Mouse (Mus musculus) limb, embryonic 14.5 days (tissue): ENCODE results near the gene Neurod2. TPM values are rescaled to one million over a fixed set of nuclear protein-coding genes. Genes with fewer than 3 reads are reported as not detected.

Source experiments
- ATAC-seq: fragments of 200-750 bp; cut with Nextera tagmentation; 2 replicates; pipeline ENCODE4 v1.8.0; 2017; ENCODE audit warnings: low read depth, moderate number of reproducible peaks, moderate TSS enrichment; ENCODE audit not compliant: low FRiP score
- DNase-seq: peaks from one replicate; pipeline ENCODE4 v3.0.0-alpha.2; 2015; ENCODE audit warnings: low spot score
- H3K27ac ChIP-seq: fragments of 300-500 bp; sonication (generic); replicated peaks from 2 replicates; pipeline ENCODE4 v1.5.1; 2014; ENCODE audit warnings: low read depth, mild to moderate bottlenecking, low read length, moderate library complexity, mixed read lengths
- H3K27me3 ChIP-seq: fragments of 300-500 bp; sonication (generic); 2 replicates; pipeline ENCODE4 v1.6.1; 2014; ENCODE audit warnings: low read length, mixed read lengths; ENCODE audit not compliant: control insufficient read depth, insufficient read depth
- H3K36me3 ChIP-seq: fragments of 300-500 bp; sonication (generic); 2 replicates; pipeline ENCODE4 v1.6.1; 2014; ENCODE audit warnings: mild to moderate bottlenecking, low read length, moderate library complexity, mixed read lengths; ENCODE audit not compliant: control insufficient read depth, insufficient read depth
- H3K4me1 ChIP-seq: fragments of 300-500 bp; sonication (generic); 2 replicates; pipeline ENCODE4 v1.6.1; 2014; ENCODE audit warnings: antibody characterized with exemption, low read length, mixed read lengths; ENCODE audit not compliant: control insufficient read depth, insufficient read depth
- H3K4me2 ChIP-seq: fragments of 300-500 bp; sonication (generic); replicated peaks from 2 replicates; pipeline ENCODE4 v1.6.1; 2014; ENCODE audit warnings: low read depth, mild to moderate bottlenecking, low read length, moderate library complexity; ENCODE audit not compliant: severe bottlenecking
- H3K4me3 ChIP-seq: fragments of 300-500 bp; sonication (generic); replicated peaks from 2 replicates; pipeline ENCODE4 v1.5.1; 2014; ENCODE audit warnings: low read length
- H3K9ac ChIP-seq: fragments of 300-500 bp; sonication (generic); 2 replicates; pipeline ENCODE4 v1.6.1; 2014; ENCODE audit warnings: mild to moderate bottlenecking, low read depth, low read length, moderate library complexity; ENCODE audit not compliant: severe bottlenecking
- H3K9me3 ChIP-seq: fragments of 300-500 bp; sonication (generic); 2 replicates; pipeline ENCODE4 v1.6.1; 2016; ENCODE audit warnings: low read length; ENCODE audit not compliant: control insufficient read depth
- POLR2A ChIP-seq: fragments of 200-500 bp; IDR thresholded peaks from 2 replicates; pipeline ENCODE4 v1.8.0; 2012; ENCODE audit warnings: inconsistent platforms, mild to moderate bottlenecking, moderate library complexity, borderline replicate concordance; ENCODE audit not compliant: insufficient read depth, insufficient read length; ENCODE audit errors: extremely low read depth
- WGBS: fragments of 180-500 bp; shearing (Covaris S2); extraction: QIAGEN DNeasy Blood & Tissue Kit; methylation state at CpG from one replicate; pipeline ENCODE4 v1.1.7; 2014; 5-methylcytosine and 5-hydroxymethylcytosine counted together
- polyA plus RNA-seq, 2 experiments: library from polyadenylated mRNA; depleted of rRNA in 1 of 2; stranded (reverse) in 1 of 2; unstranded in 1 of 2; fragments of >200 nt; fragmentation: Nextera tagmentation in 1 of 2; extraction: Ambion mirVana in 1 of 2; gene quantifications; 2 replicates each; pipeline versions ENCODE4 v1.2.1 to v1.2.3; 2012 to 2014

The Neurod2 gene
- polyA plus RNA-seq, 2 experiments, result 0.52 TPM; not detected in 1

GRCm38 (mm10) chr11:98319544-98319943, 9.9 kb downstream of the Neurod2 start:
- Histone ChIP-seq H3K4me2 (no peak overlapping the region), H3K9ac (no peak overlapping the region), H3K27me3 (peaks cover 95% of the 10 kb centered on the region), H3K4me1 (no peaks in the 10 kb centered on the region), H3K9me3 (no peaks in the 10 kb centered on the region), H3K27ac (no peak overlapping the region), H3K4me3 (no peak overlapping the region), H3K36me3 (no peaks in the 10 kb centered on the region)
- no peak for ATAC-seq
- no peak for TF ChIP-seq POLR2A
- DNase-seq, result no peak
- whole genome bisulfite sequencing, result 12% methylated on average over 4 of the region's 4 CpGs

- WGBS, result 3% methylated on average over 14 of the region's 15 CpGs
- no peak overlapping the region for H3K4me2 ChIP-seq
Measured at GRCm38 (mm10) chr11:98319120-98319519, 10.3 kb downstream of the Neurod2 start.

GRCm38 (mm10) chr11:98318421-98319116, 10.9 kb downstream of the Neurod2 start:
- TF ChIP-seq POLR2A, result no peak
- H3K4me2 ChIP-seq, result no peak overlapping the region
- no peaks in the 10 kb centered on the region for H3K36me3 ChIP-seq
- ATAC-seq (no peak), DNase-seq (no peak)
- no peak overlapping the region for H3K27ac ChIP-seq
- no peak overlapping the region for H3K4me3 ChIP-seq
- 2% methylated on average over 14 of the region's 14 CpGs for WGBS
- peaks cover 95% of the 10 kb centered on the region for H3K27me3 ChIP-seq
- no peaks in the 10 kb centered on the region for H3K4me1 ChIP-seq
- H3K9me3 ChIP-seq, result no peaks in the 10 kb centered on the region
- H3K9ac ChIP-seq, result no peak overlapping the region

More at GRCm38 (mm10) chr11:98319120-98319519, 10.3 kb downstream of the Neurod2 start:
- Histone ChIP-seq H3K9ac (no peak overlapping the region), H3K27me3 (peaks cover 95% of the 10 kb centered on the region), H3K4me3 (no peak overlapping the region), H3K9me3 (no peaks in the 10 kb centered on the region), H3K4me1 (no peaks in the 10 kb centered on the region), H3K36me3 (no peaks in the 10 kb centered on the region), H3K27ac (no peak overlapping the region)
- no peak for TF ChIP-seq POLR2A
- ATAC-seq (no peak), DNase-seq (no peak)

- 0% methylated on average over 7 of the region's 7 CpGs for WGBS
- no peak overlapping the region for H3K4me3 ChIP-seq
- H3K4me1 ChIP-seq, result no peaks in the 10 kb centered on the region
- no peak overlapping the region for H3K4me2 ChIP-seq
- H3K27ac ChIP-seq, result no peak overlapping the region
- DNase-seq (no peak), ATAC-seq (no peak)
- H3K27me3 ChIP-seq, result peaks cover 85% of the 10 kb centered on the region
- no peak overlapping the region for H3K9ac ChIP-seq
- H3K9me3 ChIP-seq, result no peaks in the 10 kb centered on the region
- TF ChIP-seq POLR2A, result no peak
- no peaks in the 10 kb centered on the region for H3K36me3 ChIP-seq
Measured at GRCm38 (mm10) chr11:98317479-98317878, 12.0 kb downstream of the Neurod2 start.

GRCm38 (mm10) chr11:98313790-98314323, 15.6 kb downstream of the Neurod2 start:
- no peaks in the 10 kb centered on the region for H3K36me3 ChIP-seq
- ATAC-seq, result no peak
- no peak overlapping the region for H3K27ac ChIP-seq
- no peaks in the 10 kb centered on the region for H3K9me3 ChIP-seq
- H3K4me3 ChIP-seq, result no peak overlapping the region
- no peaks in the 10 kb centered on the region for H3K4me1 ChIP-seq
- no peak overlapping the region for H3K4me2 ChIP-seq
- no peak overlapping the region for H3K9ac ChIP-seq
- TF ChIP-seq POLR2A, result no peak
- WGBS, result 3% methylated on average over 26 of the region's 26 CpGs
- DNase-seq, result peak; percentile 82
- H3K27me3 ChIP-seq, result peaks cover 53% of the 10 kb centered on the region
